Mouse (Mus musculus): ENCODE data around the gene Sdf2.
"Not testable (repeated sequence)": the region's sequence is repeated elsewhere in the genome, so short reads cannot be mapped to it uniquely, and the experiment has no call there.

Sdf2 gene

GRCm38 (mm10) chr11:78261380-78262352, 16.1 kb downstream of the Sdf2 start, which contains the start of gene 2610507B11Rik:
2610507B11Rik (plus strand) TSS chr11:78261752.
- in situ Hi-C loops (cut with MboI, MseI) = no loop called here

- in situ Hi-C loops (cut with MboI, MseI) = no loop called here
Observed at GRCm38 (mm10) chr11:78262550-78262949, 17.0 kb downstream of the Sdf2 start.

DNA sequence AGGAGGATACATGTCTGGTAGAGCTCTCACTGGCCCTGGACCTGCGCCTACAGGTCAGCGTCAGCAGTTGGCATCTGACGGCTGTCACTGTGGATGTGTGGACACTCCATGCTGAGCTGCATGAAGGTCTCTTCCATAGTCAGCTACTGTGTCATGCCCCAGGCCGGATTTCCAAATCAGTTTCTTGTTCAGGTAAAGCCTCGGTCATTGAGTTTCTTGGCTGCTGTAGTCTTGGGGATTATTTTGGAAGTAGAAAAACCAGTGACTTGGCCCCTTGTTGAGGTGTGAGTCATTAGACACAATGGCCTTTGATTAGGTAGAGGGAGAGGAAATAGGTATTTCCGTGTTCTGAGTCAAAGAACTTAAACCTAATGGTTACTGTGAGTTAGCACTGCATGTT, 20.0 kb downstream of the Sdf2 start:
- in situ Hi-C loops (cut with MboI, MseI) = no loop called here

GRCm38 (mm10) chr11:78271986-78272385, 26.4 kb downstream of the Sdf2 start:
- in situ Hi-C loops (cut with MboI, MseI) = loop anchor here (5.0 kb wide), 1 partner anchor 50 kb away; no protein-coding TSS in a partner anchor

DNA sequence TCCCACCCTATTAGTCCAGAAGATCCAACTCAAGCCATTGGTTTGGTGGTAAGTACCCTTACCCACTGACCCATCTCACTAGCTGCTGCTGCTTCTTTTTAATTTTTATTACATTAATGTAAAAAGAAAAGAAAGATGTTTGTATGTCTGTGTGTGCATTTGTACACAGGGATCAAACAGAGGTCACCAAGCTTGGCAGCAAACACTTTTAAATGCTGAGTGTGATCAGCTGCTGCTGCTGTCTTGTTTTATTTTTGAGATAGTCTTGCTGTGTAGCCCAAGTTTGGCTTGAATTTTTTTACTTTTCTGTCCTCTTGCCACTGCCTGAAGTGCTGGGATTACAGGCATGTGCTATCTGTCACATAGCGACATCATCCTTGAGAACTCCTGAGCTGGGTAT, 30.1 kb downstream of the Sdf2 start:
- in situ Hi-C loops (cut with MboI, MseI) = no loop called here

- in situ Hi-C loops (cut with MboI, MseI) = not testable (repeated sequence)
Observed at GRCm38 (mm10) chr11:78276169-78276568, 30.6 kb downstream of the Sdf2 start.

- in situ Hi-C loops (cut with MboI, MseI) = no loop called here
Observed at GRCm38 (mm10) chr11:78278853-78279252, 33.3 kb downstream of the Sdf2 start.

GRCm38 (mm10) chr11:78279586-78279985, 34.0 kb downstream of the Sdf2 start:
- in situ Hi-C loops (cut with MboI, MseI) = no loop called here

DNA sequence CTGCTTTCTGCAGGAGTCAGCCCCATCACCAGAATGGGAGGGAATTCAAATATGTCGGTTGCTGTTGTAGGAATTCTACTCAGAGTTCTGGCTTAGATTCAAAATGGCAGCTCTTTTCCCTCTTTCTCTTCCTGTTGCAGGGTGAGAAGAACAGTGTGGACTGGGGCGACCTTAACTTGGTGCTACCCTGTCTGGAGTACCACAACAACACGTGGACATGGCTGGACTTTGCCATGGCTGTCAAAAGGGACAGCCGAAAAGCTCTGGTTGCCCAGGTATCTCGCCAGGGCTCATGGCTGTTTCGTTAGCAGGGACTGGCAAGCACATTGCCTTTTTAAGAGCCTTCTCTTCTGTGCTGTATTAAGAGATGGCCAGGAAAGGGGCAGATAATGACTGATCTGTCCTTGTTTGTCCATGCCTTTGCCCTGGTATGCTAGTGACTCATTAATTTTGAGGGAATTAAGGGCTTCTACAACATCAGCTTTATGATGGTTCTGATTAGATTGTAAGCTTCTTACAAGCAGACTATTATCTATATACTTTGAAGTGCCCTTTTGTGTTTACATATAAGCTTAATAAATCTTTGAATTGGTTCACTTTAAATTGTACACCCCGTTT, 43.7 kb downstream of the Sdf2 start:
- in situ Hi-C loops (cut with MboI, MseI) = no loop called here

GRCm38 (mm10) chr11:78290654-78291053, 45.1 kb downstream of the Sdf2 start, which contains the start of gene BC030499:
BC030499 (plus strand) TSS chr11:78290841.
- in situ Hi-C loops (cut with MboI, MseI) = no loop called here

DNA sequence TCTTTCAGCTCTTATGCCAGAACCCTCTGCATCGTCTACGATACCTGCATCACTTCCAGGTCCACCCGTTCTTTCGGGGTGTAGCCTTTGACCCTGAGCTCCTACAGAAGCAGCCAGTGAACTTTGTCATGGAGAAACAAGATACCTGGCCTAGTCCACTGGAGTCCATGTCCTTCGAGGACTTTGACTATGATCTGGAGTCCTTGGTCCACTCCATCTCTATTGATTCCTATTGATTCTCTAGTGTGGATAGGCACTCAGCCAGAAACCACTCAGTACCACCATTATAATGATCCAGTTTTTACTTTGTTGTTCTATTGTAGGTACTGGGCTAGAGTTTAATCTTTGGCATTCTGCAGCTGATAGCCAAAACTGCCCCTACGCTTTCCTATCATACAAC, 49.0 kb downstream of the Sdf2 start:
- in situ Hi-C loops (cut with MboI, MseI) = no loop called here

DNA sequence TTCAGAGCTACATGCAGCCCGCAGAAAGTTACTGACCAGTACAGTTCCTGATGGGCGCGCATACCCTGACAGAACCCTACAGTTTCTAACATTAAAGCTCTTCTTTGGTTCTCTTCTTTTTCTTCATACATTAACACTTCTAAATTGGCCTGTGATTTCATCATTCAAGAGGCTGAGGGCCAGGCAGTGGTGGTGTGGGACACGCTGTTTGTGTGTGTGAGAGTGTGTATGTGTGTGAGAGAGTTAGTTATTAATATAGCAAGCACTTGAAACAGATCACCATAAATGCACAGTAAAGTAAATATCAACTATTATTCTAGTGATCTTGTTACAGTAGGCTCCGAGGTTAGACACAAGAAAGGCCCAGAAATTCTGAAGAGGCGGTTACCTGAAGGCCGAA, 55.4 kb downstream of the Sdf2 start:
- in situ Hi-C loops (cut with MboI, MseI) = no loop called here

- in situ Hi-C loops (cut with MboI, MseI) = no loop called here
Observed at GRCm38 (mm10) chr11:78301357-78302084, 56.0 kb downstream of the Sdf2 start, which contains the start of gene Spag5. Spag5 (plus strand) TSS chr11:78301529.

All from T-helper 1 cell (primary cell).